Mouse (Mus musculus): ENCODE data around the gene Anapc16.

GRCm38 (mm10) chr10:59938662-59939061 is 64.3 kb downstream of the Anapc16 start:
- no peak for TF ChIP-seq POLR2A (IDR thresholded peaks at IDR 0.05; ENCODE audit: borderline replicate concordance, control insufficient read depth, low read depth, low read length)
- TF ChIP-seq CTCF (IDR thresholded peaks at IDR 0.05; ENCODE audit: control insufficient read depth, insufficient read depth, low read length), result no peak

All from bone marrow, adult 2 months (tissue).